Mouse (Mus musculus): ENCODE data around the gene Ube2i.
"Not testable (repeated sequence)": the region's sequence is repeated elsewhere in the genome, so short reads cannot be mapped to it uniquely, and the experiment has no call there.

Gene Ube2i

DNA sequence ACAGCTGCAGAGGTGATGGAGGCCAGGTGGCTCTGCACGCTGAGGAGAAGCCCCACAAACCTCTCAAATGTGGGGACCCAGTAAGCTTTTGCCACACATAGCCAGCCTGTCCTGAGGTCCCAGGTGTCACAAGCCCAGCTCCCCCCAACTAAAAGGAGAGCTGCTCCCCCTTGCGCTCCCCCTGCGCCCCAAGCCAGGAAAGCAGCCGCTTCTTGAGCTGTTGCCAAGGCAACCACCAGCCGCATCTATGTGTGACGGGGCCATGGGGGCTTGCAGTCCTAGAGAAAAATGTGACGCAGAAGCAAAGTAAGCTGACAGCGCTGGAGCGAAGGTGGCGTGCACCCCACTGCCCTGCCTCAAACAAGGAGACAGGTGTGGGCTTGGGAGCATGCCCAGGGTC is 20.7 kb downstream of the Ube2i start:
- no peak for DNase-seq (ENCODE audit: low spot score)

DNA sequence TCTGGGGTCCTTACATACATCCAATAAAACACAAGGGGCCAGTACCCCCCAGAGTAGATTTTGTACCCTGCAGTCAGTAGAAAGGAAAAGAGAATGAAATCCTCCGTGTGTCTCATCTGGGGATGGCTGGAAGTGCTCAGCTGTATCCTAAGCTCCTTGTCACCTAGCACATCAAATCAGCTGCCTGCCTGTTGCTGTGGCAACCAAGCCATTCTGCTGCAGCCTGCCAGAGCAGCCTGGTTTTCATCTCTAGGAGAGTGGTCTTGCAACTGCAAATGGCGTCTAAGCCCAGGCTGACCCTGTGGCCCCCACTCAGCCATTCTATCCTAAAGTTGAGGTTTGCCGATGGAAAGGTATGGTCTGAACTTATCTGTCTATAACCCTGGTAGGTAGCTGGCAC is 21.8 kb downstream of the Ube2i start:
- no peak for DNase-seq (ENCODE audit: low spot score)

- no peak for DNase-seq (ENCODE audit: low spot score)
Observed at GRCm38 (mm10) chr17:25250181-25250835, 24.1 kb downstream of the Ube2i start.

GRCm38 (mm10) chr17:25248033-25248750 is 26.2 kb downstream of the Ube2i start:
- no peak for DNase-seq (ENCODE audit: low spot score)

DNA sequence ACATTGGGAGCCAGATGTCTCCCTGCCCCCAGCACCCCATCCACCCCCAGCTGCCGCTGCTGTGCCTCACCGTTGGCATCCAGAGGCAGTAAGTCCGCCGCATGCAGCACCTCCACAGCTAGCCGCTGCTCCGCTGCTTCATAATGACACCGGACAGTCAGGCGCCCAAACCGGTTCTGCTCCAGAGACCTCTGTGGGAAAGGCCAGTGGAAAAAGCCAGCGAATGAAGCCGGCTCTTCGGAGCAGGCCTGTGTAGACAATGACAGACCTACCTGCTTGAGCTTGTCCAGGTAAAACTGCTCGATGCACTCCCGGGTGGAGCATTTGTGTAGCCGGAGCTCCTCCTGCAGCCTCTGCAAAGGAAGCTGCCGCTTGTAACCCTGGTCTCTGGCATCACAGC is 30.2 kb downstream of the Ube2i start:
- DNase-seq (ENCODE audit: low spot score) = no peak

DNA sequence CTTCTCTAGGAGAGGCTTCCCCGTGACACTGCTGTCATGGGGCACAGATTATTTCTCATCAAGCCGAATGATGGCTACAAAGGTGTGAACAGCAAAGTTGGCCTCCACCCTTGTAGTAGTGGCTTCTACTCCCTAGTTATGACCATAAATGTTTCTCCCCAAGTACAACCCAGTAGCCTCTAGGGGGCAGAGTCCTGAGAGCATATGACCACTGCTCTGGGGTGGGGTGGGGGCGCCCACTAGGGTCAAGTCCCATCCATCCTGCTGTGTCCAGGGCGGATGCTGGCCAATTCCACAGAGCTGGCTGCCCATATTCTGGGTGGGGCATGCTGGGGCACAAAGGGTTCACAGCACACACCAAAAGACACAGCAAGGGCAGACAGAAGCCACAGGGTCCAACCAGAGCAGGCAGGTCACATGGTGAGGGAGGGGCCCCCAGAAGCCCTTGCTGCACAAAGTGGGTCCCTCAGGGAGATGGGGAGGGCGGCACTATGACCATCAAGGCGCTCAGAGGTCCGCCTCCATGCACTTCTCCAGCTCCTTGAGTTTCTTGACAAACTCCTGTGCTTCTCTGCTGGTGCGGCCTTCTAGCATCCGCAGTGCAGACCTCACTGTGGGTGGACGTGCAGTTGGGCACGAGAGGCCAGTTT is 31.2 kb downstream of the Ube2i start:
- DNase-seq (ENCODE audit: low spot score) = no peak

DNA sequence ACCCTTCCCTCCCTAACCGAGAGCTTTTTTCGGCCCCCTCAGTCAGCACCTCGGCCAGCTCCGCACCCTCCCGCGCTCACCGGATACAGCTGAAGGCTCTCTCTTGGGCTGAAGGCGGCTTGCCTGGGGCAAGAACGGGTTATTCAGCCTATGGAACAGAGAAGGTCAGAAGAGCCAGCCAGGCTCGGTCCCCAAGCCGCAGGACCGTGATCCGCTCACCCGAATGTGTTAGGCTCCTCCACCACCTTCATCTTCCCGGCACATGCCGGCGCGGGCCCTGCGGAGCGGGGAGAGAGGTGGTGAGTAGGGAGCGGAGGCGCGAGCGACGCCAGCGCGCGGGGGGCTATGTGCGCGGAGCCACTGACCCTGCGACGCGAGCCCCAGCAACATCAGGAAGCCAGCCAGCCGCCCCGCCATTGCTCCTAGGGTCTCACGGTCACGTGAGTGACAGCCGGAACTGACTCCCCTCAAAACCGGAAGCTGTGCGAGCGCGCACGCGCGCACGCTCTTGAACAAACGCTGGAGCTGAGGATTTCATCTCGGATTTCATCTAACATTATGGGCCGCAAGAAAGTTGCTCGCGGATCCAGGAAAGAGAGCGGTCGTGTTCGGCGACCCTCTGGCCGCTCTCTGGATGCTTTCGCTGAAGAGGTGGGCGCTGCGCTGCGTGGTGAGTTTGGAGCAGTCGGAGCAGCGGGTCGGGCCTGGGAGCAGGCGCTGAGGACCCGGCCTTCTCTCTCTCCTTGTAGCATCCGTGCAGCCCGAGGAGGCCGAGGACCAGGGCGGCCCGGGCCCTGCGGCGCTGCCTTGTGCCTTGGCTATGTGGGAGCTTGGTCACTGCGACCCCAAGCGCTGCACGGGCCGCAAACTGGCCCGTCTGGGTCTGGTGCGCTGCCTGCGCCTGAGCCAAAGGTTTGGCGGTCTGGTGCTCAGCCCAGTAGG is 34.5 kb downstream of the Ube2i start, which contains the start of the genes Gnptg and Tsr3:
Gene Gnptg (minus strand): TSS at position 430 of the 942 bp plus-strand sequence.
Gene Tsr3 (plus strand): TSS at position 476 of the 942 bp plus-strand sequence.
- peak; percentile 85 for DNase-seq (ENCODE audit: low spot score)

DNA sequence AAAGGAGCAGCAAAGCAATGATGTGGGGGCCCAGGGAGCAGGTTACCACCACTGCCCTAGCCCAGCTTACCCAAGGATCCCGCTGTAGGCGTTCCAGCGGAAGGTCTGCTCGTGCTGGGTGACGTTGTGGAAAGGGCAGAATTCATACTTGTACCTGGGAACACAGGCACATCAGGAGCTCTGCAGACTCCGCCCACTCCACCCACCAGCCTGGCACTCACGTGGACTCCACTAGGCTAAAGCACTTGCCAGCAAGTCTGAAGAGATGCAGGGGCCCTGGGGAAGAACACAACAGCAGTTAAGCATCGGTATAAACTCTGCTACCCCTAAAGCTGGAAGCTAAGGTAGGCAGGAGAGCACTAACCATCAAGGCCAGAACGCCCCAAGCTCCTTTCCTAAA is 38.8 kb downstream of the Ube2i start:
- DNase-seq (ENCODE audit: low spot score) = no peak

GRCm38 (mm10) chr17:25231621-25232020 is 42.8 kb downstream of the Ube2i start:
- not testable (repeated sequence) for DNase-seq (ENCODE audit: low spot score)

DNA sequence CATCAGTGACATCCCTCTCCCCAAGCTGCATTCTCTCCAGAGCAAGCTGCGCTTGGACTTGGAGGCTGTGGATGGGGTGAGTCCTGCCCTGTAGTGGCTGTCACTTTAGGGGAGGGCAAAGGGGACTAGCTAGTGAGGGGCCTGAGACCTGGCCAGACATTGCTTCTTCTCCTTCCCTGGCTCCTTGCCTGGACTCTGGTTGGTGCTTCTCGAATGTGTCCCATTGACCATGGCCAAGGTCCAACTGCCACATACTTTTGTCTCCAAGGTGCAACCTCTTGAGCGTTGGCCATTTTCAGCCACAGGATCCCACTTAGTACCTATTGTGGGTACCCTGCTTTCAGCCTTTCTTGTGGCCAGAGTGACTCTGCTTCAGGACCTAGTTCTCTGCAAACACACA is 43.7 kb downstream of the Ube2i start:
- no peak for DNase-seq (ENCODE audit: low spot score)

GRCm38 (mm10) chr17:25230014-25230655 is 44.3 kb downstream of the Ube2i start:
- not testable (repeated sequence) for DNase-seq (ENCODE audit: low spot score)

GRCm38 (mm10) chr17:25227991-25228390 is 46.4 kb downstream of the Ube2i start:
- DNase-seq (ENCODE audit: low spot score) = no peak

- no peak for DNase-seq (ENCODE audit: low spot score)
Observed at GRCm38 (mm10) chr17:25225659-25226058, 48.8 kb downstream of the Ube2i start.

GRCm38 (mm10) chr17:25224586-25225222 is 49.7 kb downstream of the Ube2i start:
- DNase-seq (ENCODE audit: low spot score) = no peak

GRCm38 (mm10) chr17:25222951-25223601 is 51.3 kb downstream of the Ube2i start:
- DNase-seq (ENCODE audit: low spot score) = no peak

- not testable (repeated sequence) for DNase-seq (ENCODE audit: low spot score)
Observed at GRCm38 (mm10) chr17:25222504-25222940, 51.9 kb downstream of the Ube2i start.

GRCm38 (mm10) chr17:25221821-25222503 is 52.5 kb downstream of the Ube2i start:
- peak; percentile 60 for DNase-seq (ENCODE audit: low spot score)

GRCm38 (mm10) chr17:25220746-25221145 is 53.7 kb downstream of the Ube2i start:
- no peak for DNase-seq (ENCODE audit: low spot score)

DNA sequence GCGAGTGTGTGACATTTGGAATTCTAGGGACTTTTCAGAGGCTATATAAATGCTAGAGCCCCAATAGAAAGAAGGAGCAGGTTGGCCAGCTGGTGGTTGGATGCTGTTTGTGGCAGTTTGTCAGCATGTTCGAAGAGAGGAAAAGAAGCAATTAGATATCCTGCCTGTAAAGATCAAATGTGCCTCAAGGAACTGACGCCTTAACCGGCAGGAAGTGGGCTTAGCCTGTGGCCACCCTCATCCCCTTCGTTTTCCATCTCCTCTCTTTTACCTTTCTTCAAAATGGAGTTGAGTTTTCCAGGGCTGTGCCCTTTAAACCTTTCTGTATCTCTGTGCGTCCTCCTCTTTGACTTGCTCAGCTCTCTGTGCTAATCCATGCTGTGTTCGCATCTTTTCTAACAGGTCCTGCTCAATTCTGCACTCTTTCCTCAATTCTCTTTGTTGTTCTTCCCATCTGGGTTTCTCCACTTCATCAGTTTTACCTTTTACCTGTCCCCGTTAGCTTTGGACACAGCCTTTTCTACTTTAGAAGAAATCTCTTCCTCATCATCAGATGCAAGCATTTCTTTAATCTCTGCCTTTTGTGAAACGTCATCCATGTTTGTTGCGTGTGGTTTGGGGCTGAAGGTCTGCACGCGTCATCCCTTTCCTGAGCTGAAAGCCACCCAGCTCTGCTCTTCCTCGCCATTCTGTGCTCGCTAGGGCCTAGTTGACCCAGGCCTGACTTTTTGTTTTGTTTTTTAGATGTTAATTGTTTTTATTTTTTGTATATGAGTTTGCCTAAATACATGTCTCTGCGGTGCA is 54.7 kb downstream of the Ube2i start:
- no peak for DNase-seq (ENCODE audit: low spot score)
